Mouse (Mus musculus): Measurements from ENCODE around the gene Syne1.

DNA sequence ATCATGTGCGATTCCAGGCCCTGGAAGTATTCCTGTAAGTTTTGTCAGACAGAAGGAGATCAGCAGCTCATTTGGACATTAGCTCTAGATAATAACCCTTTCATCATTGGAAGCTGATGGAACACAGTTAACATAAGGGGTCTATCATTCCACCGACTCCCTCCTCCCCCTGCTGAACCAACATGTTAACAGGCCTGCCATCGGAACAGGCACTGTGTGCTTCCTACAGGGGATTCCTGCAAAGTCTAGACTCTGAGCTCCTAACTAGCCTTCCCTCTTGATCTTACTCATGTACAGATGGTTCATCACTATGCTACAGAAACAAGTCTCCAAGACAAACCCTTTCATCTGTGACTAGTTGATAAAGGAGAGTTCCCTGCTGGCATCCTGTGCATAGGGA is 419.2 kb downstream of the Syne1 start:
- TF ChIP-seq CTCF (IDR thresholded peaks at IDR 0.05; ENCODE audit: control insufficient read depth, insufficient read depth, low read length) (no peak), POLR2A (IDR thresholded peaks at IDR 0.05; ENCODE audit: borderline replicate concordance, control insufficient read depth, low read depth, low read length) (no peak)

All from bone marrow, adult 2 months (tissue).